Mouse (Mus musculus) layer of hippocampus, postnatal 14 days (tissue): ENCODE results near the gene Add1. TPM values are rescaled to one million over a fixed set of nuclear protein-coding genes. Genes with fewer than 3 reads are reported as not detected.

ENCODE experiments used
- DNase-seq, 2 experiments: peaks; one replicate each; pipeline ENCODE4 v3.0.0; 2021 to 2022; ENCODE audit warnings: low spot score in 2 of 2, mixed read lengths in 1 of 2
- long read RNA-seq, 2 experiments: library from polyadenylated mRNA; stranded (forward); transcript quantifications; one replicate each; pipeline ENCODE4 v2.0.0; 2021
- total RNA-seq, 2 experiments: library from RNA; stranded (reverse); gene quantifications; 2 replicates each; pipeline ENCODE4 v1.2.3; 2021

The Add1 gene
- 100 to 1,000 TPM; 376 to 400 TPM for total RNA-seq
- long read RNA-seq, experiment 1, full-length matches to known transcripts, result 57 of 161 reads
- long read RNA-seq, experiment 1, partial matches to known transcripts, result 23 of 161 reads
- long read RNA-seq, experiment 1, other reads (novel, unspliced or antisense), result 81 of 161 reads
- long read RNA-seq, experiment 2, full-length matches to known transcripts, result 53 of 200 reads
- long read RNA-seq, experiment 2, partial matches to known transcripts, result 34 of 200 reads
- long read RNA-seq, experiment 2, other reads (novel, unspliced or antisense), result 113 of 200 reads

DNA sequence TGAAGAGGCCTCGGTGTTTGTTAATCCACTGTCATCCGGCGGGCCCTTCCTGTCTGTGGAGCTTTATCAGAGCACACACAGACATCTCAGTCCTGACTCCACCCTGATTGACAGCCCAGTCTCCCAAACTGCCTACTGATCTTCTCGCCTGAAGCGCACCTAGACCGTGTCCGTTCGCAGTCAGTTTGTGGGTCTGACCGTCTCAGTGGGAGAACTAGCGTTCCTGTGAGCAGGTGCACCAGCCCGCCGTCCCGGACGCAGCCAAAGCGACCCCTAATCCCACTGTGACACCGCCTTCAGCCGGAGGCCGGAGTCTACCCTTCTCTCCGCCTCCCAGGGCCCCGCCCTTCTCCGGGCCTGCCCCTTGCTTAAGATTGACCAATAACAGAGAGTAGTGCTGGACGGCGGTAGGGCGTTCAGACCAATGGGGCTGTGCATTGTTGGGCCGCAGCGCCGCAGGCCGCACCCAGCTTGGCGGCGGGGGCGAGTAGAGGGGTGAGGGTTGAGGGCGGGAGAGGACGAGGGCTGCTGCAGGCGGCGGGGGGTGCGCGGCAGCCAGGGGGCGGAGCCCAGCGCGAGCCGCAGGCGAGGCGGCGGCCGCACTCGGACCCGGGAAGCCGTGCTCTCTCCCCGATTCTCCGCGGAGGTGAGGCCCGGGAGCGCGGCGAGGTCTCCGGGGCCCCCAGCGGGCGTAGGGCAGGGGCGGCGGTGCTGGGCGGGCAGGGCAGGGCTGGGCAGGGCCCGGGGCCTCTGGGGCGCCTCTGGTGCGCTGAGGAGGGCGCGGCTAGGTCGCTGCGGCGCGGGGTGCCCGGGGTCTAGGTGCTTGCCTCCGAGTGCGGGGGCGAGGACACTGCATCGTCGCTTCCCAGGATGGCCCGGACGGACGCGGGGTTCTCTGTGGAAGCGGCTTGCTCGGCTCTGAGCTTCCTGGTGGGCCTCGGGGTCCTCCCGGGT lies at the start of gene Add1:
Gene Add1, plus strand, starts transcription at position 397 of the 954 bp plus-strand sequence.
- peak; percentile 98 for DNase-seq

DNA sequence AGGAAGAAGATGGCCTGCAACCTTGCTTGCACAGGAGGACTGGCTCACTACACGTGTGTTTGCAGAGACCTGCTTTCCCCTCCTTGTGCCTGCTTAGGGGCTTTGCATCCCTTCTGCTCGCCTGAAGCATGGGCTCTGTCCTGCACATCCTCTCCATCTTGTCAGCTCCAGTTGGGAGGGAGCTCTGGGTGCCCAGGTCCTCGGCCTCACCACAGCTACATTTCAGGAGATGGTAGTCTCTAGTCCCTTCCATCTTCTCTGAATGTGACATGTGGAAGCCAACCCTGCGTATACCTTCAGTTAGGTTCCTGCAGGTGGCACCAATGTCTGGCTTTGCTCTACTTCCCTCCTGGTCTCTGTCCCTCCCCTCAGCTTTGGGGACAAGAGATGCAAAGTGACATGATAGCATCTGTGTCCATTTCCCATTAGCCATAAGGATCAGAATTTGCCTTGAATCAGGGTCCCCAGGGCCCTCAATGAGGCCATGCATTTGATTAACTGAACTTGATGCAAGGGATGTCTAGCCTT lies 49.4 kb upstream of the Add1 start:
- DNase-seq, result no peak

DNA sequence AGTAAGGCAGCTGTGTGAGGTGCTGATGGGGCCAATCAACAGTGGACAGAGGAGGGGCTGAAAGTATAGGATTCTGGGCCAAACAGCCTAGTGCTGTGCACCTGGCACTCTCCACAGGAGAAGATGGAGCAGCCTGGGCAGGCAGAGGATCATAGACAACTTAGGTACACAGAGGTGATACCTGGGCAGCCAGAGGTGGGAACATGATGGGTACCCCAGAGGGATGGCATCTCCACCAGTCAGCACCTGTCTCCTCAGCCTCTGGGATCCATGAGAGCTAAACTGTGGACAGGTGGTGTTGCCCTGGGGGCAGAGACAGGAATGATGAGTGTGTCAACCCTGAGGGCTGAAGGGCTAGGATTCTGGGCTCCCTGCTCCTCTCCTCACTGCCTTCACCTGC lies 49.0 kb upstream of the Add1 start:
- no peak for DNase-seq

DNA sequence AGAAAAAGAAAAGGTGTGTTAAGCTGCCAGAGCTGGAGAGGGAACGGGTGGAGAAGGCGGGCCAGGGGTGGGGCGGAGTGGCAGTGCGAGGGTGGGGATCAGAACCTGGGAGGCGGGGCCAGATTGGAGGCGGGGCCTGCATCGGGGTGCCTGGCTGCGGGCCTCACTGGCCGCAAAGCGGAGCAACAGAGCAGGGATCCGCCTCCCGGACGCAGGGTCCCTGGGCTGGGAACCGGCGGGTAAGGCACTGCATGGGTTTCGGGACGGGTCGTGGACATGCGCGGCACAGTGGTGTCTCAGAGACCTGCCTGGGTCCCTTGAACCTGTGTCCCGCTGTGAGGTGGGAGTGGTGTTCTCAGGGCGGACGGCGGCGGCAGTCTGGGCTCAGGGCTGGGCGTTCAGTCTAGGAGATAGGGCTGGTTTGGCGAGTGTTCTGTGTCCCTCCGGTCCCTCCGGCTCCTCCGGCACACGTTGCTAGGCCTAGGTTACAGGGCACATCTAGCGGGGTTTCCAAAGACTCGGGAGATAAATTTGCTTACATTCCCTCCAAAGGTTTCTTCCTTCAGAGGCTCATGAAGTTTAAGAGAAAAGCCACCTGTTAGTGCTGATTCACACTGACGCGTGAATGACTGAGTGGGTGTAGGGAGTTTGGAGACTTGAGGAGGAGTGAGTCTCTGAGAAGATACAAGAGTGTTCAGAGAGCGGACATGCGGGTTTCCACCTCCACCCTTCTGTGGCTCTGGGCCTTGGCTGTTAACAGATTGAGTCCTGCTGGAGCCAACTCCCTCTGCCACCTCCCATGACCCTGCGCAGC lies 47.6 kb upstream of the Add1 start, which contains the start of gene Sh3bp2:
Gene Sh3bp2, plus strand, starts transcription at position 176 of the 814 bp plus-strand sequence.
- DNase-seq, result peak; percentile 78 to 84

DNA sequence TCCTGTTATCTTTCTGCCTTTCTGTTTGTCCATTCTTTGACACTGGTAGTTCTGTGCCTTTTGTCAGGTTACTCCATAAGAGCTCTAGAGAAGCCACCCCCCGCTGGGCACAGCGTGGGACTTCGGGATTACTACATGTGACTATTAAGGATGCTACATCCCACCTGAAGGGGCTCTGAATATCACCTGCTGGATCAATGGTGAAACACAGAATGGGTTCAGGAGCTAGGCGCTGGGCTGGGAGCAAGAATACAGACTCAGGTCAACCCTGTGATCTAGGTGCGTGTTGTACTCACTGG lies 47.0 kb upstream of the Add1 start:
- DNase-seq, result no peak

DNA sequence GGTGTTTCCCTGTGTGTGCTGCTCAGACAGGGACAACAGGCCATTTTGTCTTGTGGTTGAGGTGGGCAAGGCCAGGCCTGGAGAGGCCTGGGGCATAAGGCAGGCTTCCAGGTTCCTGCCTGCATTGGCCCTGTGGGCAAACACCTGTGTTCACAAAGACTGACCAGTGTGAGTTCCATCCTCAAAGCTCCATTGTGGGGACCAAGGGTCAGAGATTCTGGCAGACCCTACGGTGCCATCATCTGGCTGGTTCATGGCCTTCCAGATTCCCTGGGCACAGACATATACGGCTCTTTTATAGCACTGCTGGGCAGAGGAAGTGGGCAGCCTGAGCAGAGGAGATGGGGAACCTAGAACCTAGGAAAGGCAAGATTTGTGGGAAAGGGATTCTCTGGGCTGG lies 46.1 kb upstream of the Add1 start:
- no peak for DNase-seq

DNA sequence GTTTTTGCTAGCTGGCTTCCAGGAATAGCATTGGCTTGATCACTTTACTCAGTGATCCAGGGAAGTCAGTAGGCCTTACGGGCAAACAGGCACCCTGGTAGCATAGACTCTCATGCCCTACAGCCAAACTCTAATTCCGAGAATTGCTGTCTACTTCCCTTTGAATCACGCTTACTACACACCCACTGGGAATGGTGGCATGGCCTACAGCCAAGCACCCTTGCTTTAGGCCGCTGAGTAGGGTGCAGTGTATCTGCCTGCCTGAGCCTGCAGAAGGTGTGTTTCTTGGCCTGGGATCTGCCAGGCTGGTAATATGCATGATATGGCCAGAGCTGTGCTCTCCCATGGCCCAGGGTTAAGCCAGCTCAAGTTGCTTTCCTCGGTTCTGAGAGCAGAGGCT lies 44.7 kb upstream of the Add1 start:
- no peak for DNase-seq

DNA sequence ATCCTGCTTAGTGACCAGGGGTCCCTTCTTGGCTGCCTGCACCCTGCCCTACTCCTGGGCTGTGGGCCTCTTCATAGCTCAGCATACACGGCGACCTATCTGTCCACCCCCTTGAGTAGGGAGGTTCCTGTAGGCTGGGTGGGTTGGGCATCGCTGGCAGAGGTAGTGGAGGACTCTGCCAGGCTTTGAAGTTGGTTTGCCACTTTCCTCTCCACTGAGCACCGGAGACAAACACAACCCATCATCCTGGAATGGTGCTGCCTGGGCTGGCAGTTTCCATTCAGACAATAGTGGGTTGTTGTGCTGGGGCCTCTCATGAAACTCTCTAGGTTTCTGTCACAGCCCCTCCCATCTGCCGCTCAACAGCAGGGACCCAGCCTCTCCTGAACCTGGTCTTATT lies 43.3 kb upstream of the Add1 start:
- no peak for DNase-seq

DNA sequence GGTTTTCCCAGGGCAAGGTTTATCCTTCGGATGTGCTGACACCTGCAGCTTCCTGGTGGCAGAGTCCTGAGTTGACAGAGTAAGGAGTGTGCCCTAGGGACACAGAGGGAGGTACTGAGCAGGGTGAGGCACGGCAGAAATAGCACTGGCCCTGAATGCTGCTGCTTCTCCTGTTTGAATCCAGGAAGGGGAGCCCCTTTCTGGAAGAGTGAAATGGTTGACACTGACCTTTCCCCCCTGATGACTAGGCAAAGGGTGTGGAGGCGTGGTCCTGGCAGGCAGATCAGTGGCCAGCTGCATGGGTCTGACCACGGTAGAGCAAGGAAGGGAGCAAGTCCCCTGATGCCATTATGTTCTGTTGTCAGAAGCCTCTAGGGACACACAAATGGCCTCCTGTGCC lies 42.8 kb upstream of the Add1 start:
- DNase-seq, result no peak

DNA sequence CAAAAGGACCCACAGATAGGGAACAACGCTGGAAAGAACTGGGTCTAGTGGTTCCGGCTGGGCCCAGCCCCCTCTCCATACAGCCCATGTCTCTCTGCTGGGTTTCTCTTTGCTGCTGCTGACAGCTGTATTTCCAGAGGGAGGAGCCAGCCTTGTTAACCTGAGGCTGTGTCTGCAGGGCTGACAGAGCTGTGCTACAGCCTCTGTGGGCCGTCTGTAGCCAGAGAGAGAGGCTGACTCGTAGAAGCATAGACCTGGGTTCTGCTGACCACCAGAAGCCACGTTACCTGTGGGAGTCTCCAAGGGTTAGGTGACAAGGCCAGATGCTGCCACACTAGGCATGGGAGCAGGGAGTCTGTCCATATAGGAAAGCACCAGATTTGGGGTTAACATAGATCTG lies 40.4 kb upstream of the Add1 start:
- DNase-seq, result no peak

DNA sequence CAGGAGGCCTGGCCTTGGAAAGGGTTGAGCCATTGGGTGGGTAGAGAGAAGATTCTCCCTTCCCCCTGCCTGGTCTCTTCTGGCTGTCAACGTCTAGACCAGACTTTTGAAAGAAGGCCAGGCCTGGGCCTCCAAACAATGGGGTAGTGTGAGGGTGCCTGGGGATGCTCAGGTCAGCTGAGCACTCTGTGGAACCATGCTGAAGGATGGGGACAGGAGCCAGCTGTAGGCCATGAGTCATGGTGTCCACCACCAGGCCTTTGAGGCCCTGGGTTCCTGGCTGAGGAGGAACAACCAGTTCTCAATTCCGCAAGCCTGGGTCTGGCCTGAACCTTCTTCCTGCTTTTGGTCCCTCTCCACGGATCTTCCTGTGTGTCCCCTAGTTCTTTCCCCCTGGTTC lies 39.6 kb upstream of the Add1 start:
- no peak for DNase-seq

DNA sequence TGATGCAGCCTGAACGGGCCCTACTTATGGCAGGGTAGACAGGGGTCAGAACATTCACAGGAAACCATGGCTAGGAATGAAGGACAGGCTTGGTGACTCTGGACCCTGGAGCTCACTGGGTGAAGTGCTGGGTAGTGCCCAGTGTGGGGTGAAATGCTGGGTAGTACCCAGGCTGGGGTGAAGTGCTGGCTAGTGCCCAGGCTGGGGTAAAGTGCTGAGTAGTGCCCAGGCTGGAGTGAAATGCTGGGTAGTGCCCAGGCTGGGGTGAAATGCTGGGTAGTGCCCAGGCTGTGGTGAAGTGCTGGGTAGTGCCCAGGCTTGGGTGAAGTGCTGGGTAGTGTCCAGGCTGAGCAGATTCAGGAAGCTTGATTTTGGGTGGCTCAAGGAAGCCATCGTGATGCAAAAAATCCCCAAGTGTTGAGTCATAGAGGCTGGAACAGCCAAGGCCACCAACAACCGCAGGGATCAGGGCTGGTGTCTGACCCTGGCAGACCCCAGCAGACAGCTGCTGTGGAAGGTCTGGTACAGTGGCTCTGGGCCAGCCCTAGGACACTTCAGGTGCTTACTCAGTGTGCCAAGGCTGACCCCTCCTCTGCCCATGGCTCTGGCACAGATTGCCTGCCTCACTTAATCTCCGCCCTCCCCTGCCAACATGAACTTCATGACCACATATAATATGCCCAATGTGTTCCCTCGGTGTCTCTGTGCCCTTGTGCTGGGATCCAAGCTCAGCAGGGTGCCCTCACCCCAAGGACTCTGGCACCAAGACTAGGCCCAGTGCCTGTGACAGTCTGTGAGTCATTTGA lies 38.5 kb upstream of the Add1 start:
- DNase-seq, result no peak

DNA sequence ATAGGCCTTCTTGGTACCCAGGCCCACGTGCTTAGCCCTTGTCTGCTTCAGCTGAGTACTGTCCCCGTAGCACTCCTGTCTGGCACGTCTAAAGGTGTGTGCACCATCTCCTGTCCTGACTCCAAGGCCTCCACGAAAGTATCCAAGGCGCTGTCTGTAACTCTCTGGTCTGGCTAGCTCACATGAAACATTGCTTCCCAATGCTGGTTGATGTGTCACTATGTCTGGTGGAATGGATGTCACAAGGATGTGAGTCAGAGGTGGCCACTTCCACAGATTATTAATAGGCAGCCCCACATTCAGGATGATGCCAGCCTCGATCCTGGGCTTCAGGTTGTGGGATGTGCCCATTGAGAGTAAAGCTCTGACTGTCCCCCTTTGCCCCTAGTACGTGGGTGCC lies 37.6 kb upstream of the Add1 start:
- no peak for DNase-seq

DNA sequence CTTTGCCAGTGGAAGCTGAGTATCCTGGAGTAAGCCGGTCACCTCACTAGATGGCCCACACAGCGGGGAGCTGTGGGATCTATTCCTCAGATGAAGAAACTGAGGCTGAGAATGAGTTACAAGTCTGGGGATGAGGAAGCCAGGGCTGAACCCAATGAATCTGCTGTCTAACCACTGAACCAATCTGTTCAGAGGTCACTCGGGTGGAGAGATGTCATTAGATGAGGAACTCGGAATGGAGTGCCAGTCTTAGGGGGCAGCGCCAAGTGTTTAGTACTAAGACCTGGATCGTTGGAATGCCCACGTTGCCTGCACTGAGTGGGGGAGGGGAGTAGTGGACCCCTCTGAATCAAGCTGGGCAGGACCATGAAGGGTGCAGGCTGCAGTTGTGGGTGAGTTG lies 35.4 kb upstream of the Add1 start:
- no peak for DNase-seq

DNA sequence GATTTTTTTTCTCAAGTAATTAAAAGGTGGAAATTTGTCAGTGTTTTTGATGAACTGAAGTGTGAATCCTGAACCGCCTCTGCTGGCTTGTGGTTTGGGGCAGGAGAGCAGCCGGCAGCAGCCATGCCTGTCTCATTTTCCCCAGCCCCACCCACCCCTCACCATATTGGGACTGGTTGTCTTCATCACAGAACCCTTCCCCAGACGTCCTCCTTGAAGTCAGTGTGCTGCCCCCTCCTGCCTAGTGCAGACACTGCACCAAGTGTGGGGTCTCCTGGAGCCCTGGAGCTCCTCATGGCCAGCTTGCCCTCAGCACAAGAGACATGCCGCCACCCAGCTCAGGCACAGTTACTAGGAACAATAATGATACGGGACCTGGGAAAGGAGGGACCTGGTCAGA lies 34.9 kb upstream of the Add1 start:
- DNase-seq, result no peak

DNA sequence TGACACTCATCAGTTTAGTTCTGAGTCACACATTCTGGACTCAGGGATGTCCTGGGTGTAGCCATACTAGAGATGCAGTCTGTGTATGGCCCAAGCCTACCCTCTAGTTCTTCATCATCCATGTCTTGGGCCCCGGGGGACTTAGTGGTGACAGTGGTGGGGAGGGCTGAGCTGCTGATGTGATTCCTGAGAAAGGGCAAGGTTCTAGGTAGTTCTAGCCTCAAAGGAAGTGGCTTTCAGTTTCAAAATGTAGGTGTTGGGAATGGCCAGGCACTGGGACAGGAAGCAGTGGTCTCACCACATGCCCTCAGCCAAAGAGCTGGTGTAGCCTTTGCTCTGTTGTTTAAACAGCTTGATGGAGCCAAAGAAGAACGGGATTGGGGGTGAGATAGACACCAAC lies 34.3 kb upstream of the Add1 start:
- no peak for DNase-seq

DNA sequence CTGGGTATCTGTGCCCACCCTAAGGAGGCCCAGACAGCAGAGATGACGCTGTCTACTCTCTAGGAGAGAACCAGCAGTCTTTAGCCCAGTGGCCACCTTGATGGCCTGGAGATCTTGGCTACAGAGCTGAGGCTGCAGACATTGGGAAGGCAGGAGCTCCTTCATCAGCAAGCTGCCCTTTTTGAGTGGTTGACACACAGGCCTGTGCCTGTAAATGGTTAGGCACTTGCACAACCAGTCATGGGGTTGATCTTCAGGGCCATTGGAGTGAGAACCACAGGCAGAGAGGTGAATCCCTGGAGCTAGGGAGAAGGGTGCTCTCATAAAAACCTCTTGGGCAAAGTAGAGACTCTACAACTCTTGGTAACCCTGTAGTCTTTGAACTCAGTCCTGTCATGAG lies 31.3 kb upstream of the Add1 start:
- no peak for DNase-seq

DNA sequence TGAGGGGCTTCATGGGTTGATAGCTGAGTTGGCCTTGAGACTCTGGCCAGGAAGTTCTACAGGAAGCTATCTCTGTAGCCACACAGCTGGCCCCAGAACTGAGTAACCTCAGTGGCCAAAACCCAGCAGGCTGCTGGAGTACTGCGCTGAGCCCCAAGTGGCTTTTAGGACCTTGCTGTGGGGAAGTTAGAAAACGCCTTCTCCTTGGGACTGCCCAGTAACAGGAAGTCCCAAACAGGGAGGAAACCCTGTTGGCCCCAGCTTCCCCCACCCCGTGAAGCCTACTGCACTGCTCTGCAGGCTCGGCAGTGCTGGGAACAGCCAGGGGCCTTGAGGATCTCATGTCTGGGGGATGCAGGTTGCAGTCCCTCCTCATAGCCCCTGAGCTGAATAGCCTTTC lies 30.4 kb upstream of the Add1 start:
- no peak for DNase-seq

DNA sequence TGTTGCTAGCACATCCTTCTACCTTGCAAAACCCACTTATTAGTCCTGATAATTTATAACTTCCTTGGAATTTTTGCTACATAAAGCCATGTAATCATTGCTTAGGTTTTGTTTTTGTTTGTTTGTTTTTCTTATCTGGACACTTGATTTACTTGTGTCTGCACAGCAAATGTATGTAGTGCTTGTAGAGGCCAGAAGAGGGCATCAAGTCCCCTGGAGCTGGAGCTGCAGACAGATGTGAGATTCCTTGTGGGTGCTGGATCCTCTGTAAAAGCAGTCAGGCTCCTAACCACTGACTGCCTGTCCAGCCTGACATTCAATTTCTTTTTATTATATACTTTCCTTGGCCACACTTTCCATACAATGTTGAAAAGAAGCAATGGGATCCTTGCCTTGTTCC lies 26.1 kb upstream of the Add1 start:
- no peak for DNase-seq

DNA sequence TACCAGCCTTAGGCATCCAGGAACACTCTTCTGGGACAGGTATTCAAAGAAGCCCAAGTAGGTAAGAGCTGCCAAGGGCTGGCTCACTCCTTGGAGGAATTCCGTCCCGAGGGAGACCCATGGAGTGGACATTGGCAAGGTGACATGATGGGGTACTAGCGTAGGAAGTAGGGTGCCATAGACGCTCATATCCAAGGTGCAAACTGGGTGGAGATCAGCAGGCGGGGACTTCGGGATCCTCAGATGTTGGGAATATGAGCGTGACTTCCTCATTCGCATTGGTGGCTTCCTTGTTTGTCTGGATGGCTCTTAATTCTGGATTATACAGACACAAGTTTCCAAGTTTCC lies 24.4 kb upstream of the Add1 start:
- no peak for DNase-seq
